Mouse (Mus musculus) retina, postnatal 1 day (tissue): Measurements from ENCODE around the gene Gm7271.

Experiments
- DNase-seq: peaks from one replicate; pipeline ENCODE4 v3.0.0-alpha.2; 2012

The Gm7271 gene

GRCm38 (mm10) chr5:76483811-76484210, at the start of gene Gm7271:
Gene Gm7271 (plus strand): TSS chr5:76484040.
- DNase-seq, result peak; percentile 54

DNA sequence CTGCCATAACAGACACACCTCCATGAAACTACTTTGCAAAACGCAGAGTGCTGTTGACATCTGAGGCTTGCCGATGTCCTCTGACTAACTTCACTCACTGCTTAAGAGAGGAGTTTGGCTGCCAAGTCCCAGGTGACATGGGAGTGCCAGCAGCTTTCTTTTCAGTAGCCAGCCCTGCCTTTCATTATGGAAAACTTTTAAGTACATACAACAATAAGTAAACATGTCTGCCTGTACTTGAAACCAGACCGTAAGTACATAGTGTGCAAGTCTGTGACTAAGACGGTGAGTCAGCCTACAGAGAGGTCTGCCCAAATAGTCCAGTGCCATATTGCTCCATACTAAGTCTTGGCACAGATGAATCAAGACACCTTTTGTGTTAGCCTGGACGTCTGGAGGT, 46.7 kb upstream of the Gm7271 start:
- DNase-seq, result no peak

DNA sequence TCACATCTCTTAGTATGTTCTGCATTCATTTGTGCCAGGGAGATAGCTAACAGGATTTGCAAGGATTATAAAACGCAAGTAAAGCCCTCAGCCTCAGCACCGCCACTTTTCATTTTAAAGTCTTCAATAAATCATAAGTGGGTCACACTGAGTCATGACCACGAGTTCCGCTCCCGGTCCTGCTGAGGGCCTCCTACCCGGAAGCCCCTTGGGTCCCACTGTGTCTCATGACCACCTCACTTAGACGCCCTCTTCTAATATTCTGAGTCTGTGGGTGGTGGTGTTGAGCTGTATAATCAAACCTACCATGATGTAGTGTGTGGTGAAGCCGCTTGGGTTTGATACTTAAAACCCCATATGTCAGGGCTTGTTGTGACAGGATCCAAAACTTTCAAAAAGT, 46.1 kb upstream of the Gm7271 start:
- DNase-seq, result no peak

GRCm38 (mm10) chr5:76441431-76441830, 42.4 kb upstream of the Gm7271 start:
- DNase-seq, result no peak

GRCm38 (mm10) chr5:76474931-76475330, 8.9 kb upstream of the Gm7271 start:
- no peak for DNase-seq

DNA sequence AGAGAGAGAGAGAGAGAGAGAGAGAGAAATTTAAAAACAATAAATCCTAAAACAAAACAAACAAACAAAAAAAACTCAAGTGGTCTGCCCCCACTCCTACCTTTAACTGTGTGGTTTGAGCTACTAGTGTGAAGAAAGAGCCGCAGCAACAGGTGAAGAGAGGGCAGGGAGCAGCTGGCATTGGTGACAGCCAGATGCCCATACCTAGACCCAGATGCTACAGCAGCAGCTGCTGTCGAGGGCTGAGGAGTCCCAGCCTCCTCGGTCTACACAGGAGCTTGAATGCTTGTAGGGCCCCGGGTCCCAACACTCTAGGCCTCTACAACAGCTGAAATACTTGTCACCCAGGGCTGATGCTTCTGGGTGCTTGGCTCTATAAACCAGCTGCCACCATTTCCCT, 7.0 kb upstream of the Gm7271 start:
- no peak for DNase-seq

DNA sequence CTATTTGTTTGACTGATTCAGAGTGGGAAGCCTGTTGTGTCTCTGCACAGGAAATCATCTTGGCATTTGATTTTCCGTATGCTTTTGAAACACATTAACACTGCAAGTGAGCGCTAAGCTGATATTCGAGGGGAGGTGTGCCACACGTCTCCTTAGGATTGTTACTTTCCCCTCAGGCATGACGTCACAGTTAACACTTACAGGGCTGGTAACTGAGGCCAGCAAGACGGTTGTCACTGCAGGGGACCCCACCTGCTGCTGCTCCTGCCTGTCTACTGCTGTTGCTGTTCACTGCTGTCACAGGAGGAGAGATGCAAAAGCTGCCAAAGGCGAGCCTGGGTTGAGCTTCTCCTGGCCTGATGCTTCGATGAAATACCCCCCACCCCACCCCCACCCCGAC, 6.1 kb upstream of the Gm7271 start:
- DNase-seq, result peak; percentile 4

GRCm38 (mm10) chr5:76495126-76495525, 11.3 kb downstream of the Gm7271 start:
- DNase-seq, result no peak

DNA sequence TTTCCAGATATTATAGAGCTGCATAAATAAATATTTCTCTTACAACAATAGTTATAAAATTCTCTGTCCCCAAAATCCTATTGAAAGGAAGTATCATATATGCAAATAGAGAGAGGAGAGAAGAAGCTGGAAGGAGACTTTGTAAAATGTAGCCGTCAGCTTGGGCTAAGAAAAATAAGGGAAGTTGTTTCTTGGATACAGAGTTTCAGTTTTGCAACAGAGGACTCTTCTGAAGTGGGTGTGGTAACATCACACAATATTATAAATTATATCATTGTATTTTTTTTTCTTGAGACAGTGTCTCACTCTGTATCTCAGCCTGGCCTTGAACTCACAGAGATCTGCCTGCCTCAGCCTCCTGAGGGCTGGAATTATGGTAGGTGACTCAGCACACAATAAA, 38.6 kb downstream of the Gm7271 start:
- DNase-seq, result no peak

DNA sequence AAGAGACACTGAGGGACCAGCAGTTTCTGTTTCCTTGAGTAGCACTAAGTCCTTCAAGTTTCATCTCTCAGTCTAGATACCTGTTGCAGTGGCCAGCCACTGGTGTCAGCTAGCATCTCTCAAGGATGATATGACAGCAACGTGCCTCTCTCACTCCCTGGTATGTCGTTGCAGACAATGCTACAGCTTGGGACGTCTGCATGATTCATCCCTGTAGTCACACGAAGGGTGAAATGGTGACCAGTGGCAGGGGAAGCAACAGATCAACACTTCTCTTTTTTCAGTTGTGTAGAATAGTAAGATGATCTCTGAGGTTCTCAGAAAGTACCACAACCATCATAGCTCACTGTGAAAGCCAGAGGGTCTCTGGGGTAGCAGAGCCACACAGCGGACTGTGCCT, 40.8 kb downstream of the Gm7271 start:
- DNase-seq, result no peak

DNA sequence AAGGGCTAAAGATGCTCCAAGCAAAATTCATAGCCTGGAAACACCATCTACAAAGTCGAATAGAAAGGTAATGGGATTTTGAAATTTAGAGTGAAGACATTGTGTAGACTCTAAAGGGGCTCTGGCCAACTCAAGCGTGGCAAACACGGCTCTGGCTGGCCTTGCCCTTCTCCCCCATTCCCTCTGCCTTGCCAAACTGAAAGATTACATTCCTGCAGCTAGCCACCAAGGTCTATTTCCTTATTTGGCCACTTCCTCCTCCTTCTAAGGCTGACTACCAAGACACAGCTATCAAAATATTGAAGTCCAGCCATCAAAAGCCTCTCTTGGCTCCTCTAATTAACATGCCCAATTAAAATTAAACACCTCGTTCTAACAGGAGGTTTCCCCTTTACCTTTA, 41.2 kb downstream of the Gm7271 start:
- DNase-seq, result no peak

DNA sequence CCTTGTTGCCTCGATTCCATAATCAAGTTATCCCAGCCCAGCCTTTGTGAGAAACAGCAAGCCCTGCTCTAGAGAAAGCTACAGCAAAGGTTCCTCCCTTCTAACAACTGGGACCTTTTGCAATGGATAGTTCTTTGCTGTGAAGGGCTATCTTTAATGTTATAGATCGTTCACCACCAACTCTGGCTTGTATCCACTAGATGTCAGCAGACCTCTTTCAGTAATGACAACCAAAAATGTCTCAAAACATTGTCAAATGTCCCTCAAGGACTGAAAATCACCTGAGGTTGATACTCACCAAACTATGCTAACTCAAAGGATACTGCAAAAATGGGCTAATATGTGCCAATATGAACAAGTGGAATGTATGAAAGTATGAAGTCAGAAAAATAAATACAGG, 42.0 kb downstream of the Gm7271 start:
- peak; percentile 1 for DNase-seq

DNA sequence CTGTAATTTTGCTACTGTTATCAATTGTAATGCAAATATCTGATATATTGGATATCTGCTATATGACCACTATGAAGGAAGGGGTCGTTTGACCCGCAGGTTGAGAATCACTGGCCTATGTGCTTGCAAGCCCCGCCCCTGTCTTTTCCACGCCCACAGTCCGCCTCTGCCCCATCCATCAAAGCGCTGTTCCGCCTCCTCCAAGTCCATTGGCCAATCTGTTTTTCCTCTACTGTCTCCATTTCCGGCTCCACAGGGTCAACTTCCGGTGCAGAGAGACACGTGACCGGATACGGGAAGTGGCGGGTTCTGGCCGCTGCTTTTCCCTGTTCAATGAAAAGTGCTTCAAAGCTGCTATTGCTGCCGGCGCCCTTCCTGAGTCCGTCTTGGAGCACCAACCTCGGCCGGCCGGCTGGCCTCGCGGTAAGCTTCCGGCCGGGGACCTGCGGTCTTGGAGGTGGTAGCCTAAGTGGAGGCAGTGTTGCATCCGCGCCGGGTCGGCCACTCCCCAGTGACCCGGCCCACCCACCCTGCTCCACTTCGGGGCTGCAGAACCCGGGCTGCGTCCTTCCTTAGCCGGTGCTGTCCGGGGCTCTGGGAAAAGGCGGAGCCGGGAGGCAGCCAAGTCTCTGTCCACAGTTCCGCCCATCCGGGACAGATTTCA, 45.3 kb downstream of the Gm7271 start, which contains the start of gene Exoc1:
Gene Exoc1 (plus strand): TSS at position 272 of the 664 bp plus-strand sequence.
- DNase-seq, result peak; percentile 98

GRCm38 (mm10) chr5:76529704-76530066, 45.8 kb downstream of the Gm7271 start:
- no peak for DNase-seq

DNA sequence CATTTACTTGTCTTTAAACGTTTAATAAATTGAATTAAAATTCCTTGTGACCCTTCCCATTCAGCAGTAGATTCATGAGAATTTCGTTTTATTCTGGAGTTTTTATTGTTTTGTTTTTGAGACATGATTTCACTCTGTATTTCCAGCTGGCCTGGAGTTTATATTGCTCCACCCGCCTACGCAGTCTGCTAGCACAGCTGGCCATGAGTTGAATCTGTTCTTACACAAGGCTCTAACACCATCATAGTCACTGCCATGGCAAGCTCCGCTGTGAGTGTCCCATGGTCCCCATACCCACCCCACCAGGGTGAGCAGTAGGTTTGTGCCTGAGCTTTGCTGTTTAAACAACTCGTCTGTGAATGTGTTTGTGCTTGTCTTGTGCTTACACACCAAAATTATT, 49.3 kb downstream of the Gm7271 start:
- no peak for DNase-seq

DNA sequence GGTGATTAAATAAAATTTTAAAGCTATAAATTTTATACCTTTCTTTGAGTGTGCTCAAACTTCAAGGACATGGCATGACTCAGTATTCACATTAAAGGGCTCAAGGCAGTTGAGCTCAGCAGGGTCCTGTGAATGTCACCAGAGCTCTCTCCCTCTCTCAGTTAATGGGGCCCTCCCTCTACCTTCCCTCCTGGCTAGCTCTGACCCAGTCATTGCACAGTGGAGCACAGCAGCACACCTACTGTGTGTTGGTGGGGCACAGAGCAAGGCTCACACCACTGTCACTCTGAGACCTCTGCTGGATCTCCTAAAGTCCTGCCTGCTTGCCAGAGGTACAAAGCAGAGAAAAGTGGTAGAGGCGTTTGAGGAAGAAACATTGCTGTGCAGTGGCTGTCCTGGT, 52.4 kb downstream of the Gm7271 start:
- DNase-seq, result no peak

- no peak for DNase-seq
Observed at GRCm38 (mm10) chr5:76537578-76537977, 53.7 kb downstream of the Gm7271 start.

DNA sequence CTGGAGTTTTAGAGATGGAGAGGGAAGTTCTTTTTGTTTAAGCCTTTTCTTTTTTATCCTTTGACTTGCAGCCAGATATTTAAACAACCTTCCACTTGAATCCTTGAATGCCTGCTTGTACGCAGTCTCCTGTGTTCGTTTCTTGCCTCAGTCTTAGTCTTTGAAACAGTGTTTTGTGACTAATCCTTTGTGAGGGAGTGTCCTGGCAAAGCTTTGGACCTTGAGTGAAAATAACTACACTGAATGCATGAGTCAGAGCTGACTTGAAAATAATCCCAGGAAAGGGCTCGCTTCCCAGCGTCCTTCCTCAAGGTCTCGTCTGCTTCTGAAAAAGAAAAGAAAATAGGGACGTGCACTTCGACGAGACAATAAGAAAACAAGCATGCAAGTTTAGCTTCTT, 56.3 kb downstream of the Gm7271 start:
- DNase-seq, result no peak

DNA sequence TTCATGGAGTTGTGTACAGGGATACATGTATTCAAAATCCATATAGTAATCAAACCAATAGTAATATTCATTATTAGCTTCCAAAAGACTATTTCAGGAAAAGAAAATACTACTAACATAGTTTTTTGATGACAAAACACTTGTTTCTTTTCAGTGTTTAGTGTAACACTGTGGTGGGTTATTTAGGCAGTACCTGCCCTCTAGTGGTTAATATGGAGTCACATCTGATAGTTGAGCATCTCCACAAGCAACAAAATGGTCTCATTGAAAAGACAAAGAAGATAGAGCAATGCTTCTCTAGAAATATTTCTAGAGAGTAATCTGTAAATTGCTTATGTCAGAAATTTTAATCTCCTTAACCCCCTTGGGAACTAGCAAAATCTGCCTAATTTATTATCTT, 57.0 kb downstream of the Gm7271 start:
- DNase-seq, result peak; percentile 42

DNA sequence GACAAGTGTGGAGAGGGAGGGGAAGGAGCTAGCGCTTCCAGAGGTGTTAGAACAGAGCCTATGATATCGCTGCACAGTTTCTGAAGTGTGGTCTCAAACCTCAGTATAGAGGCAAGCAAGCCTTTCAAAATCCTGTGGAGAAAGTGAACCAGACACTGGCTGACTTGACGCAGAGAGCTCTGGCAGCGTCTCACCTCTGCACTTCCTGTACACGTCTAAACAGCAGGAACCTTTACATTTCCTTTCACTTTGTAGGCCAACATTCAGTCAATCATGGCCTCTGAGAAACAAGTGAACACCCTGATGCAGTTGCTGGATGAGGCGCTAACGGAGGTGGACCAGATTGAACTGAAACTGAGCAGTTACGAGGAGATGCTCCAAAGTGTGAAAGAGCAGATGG, 59.4 kb downstream of the Gm7271 start:
- no peak for DNase-seq

DNA sequence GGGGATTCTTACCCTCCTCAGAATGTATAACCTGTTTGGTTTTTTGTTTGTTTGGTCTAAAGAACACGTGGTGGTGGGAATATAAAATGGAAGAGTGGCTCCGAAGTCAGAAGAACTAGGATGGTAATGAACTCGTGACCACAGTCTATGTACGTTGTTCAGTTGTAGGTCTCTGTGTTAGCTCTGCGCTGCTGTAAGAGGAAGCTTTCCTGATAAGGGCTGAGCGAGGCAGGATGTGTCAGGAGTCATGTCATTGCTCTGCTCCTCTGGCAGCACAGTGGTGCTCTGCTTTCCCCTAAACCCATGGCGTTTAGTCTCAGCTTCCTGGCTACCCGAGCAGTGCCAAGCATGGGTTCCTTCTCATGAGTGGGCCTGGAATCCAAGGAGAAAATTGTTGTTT, 66.6 kb downstream of the Gm7271 start:
- DNase-seq, result no peak

GRCm38 (mm10) chr5:76565321-76565720, 81.5 kb downstream of the Gm7271 start:
- peak; percentile 77 for DNase-seq
